Mouse (Mus musculus): ENCODE data around the gene Ccdc138. TPM values are rescaled to one million over a fixed set of nuclear protein-coding genes. Genes with fewer than 3 reads are reported as not detected.

The Ccdc138 gene
- polyA plus RNA-seq, 1 experiment from 2014 or later: 3.0 TPM

GRCm38 (mm10) chr10:58479954-58480490 lies 17.7 kb upstream of the Ccdc138 start:
- DNase-seq (ENCODE audit: low spot score) (no peak), ATAC-seq (no peak)
- H3K27ac ChIP-seq (ENCODE audit: low read length): no peak overlapping the region
- no peak overlapping the region for H3K4me2 ChIP-seq (replicated peaks; ENCODE audit: low read depth, low read length)
- H3K27me3 ChIP-seq (replicated peaks; ENCODE audit: insufficient read depth, low read length): no peaks in the 10 kb centered on the region
- no peaks in the 10 kb centered on the region for H3K9me3 ChIP-seq (ENCODE audit: low read length)
- H3K36me3 ChIP-seq (ENCODE audit: insufficient read depth, low read length): peaks cover 52% of the 10 kb centered on the region
- no peak overlapping the region for H3K9ac ChIP-seq (replicated peaks; ENCODE audit: low read depth)
- WGBS: 97% methylated on average over 4 of the region's 4 CpGs
- no peak overlapping the region for H3K4me3 ChIP-seq (ENCODE audit: low read depth, low read length)
- TF ChIP-seq CTCF (IDR thresholded peaks at IDR 0.05) (no peak), EP300 (IDR thresholded peaks at IDR 0.05) (no peak)
- H3K4me1 ChIP-seq (ENCODE audit: insufficient read depth, low read depth, low read length): no peaks in the 10 kb centered on the region

GRCm38 (mm10) chr10:58491031-58491430 lies 6.7 kb upstream of the Ccdc138 start:
- TF ChIP-seq CTCF (IDR thresholded peaks at IDR 0.05): no peak
- no peak for TF ChIP-seq EP300 (IDR thresholded peaks at IDR 0.05)
- Histone ChIP-seq H3K4me1 (ENCODE audit: insufficient read depth, low read depth, low read length) (no peaks in the 10 kb centered on the region), H3K4me3 (ENCODE audit: low read depth, low read length) (no peak overlapping the region), H3K9ac (replicated peaks; ENCODE audit: low read depth) (no peak overlapping the region), H3K27ac (ENCODE audit: low read length) (no peak overlapping the region), H3K27me3 (replicated peaks; ENCODE audit: insufficient read depth, low read length) (no peaks in the 10 kb centered on the region), H3K4me2 (replicated peaks; ENCODE audit: low read depth, low read length) (no peak overlapping the region), H3K36me3 (ENCODE audit: insufficient read depth, low read length) (peaks cover 23% of the 10 kb centered on the region; the same call in 1 of the 2 replicates), H3K9me3 (ENCODE audit: low read length) (no peaks in the 10 kb centered on the region)
- DNase-seq (ENCODE audit: low spot score) (no peak), ATAC-seq (no peak)
- WGBS: 86% methylated on average over 5 of the region's 5 CpGs

GRCm38 (mm10) chr10:58495637-58496036 lies 2.1 kb upstream of the Ccdc138 start:
- no peak for DNase-seq (ENCODE audit: low spot score)
- peak; percentile 39 for TF ChIP-seq CTCF (IDR thresholded peaks at IDR 0.05)
- no peak for TF ChIP-seq EP300 (IDR thresholded peaks at IDR 0.05)
- H3K27ac ChIP-seq (ENCODE audit: low read length): no peak overlapping the region
- no peak overlapping the region for H3K4me2 ChIP-seq (replicated peaks; ENCODE audit: low read depth, low read length)
- no peaks in the 10 kb centered on the region for H3K9me3 ChIP-seq (ENCODE audit: low read length)
- H3K27me3 ChIP-seq (replicated peaks; ENCODE audit: insufficient read depth, low read length): no peaks in the 10 kb centered on the region
- no peak for ATAC-seq
- peaks cover 2% of the 10 kb centered on the region; the same call in 1 of the 2 replicates for H3K4me1 ChIP-seq (ENCODE audit: insufficient read depth, low read depth, low read length)
- peaks cover 23% of the 10 kb centered on the region; the same call in 1 of the 2 replicates for H3K36me3 ChIP-seq (ENCODE audit: insufficient read depth, low read length)
- WGBS: 89% methylated on average over 2 of the region's 2 CpGs
- no peak overlapping the region for H3K9ac ChIP-seq (replicated peaks; ENCODE audit: low read depth)
- H3K4me3 ChIP-seq (ENCODE audit: low read depth, low read length): no peak overlapping the region

GRCm38 (mm10) chr10:58496732-58497131 lies 1.0 kb upstream of the Ccdc138 start:
- DNase-seq (ENCODE audit: low spot score): no peak
- H3K9me3 ChIP-seq (ENCODE audit: low read length): no peaks in the 10 kb centered on the region
- H3K9ac ChIP-seq (replicated peaks; ENCODE audit: low read depth): no peak overlapping the region
- H3K4me2 ChIP-seq (replicated peaks; ENCODE audit: low read depth, low read length): no peak overlapping the region
- H3K4me1 ChIP-seq (ENCODE audit: insufficient read depth, low read depth, low read length): peaks cover 2% of the 10 kb centered on the region; the same call in 1 of the 2 replicates
- H3K27ac ChIP-seq (ENCODE audit: low read length): no peak overlapping the region
- H3K4me3 ChIP-seq (ENCODE audit: low read depth, low read length): no peak overlapping the region
- H3K27me3 ChIP-seq (replicated peaks; ENCODE audit: insufficient read depth, low read length): no peaks in the 10 kb centered on the region
- TF ChIP-seq EP300 (IDR thresholded peaks at IDR 0.05) (no peak), CTCF (IDR thresholded peaks at IDR 0.05) (no peak)
- H3K36me3 ChIP-seq (ENCODE audit: insufficient read depth, low read length): peaks cover 14% of the 10 kb centered on the region; the same call in 1 of the 2 replicates
- no peak for ATAC-seq

GRCm38 (mm10) chr10:58498516-58498915 lies 768 bp downstream of the Ccdc138 start:
- 43% methylated on average over 2 of the region's 2 CpGs for WGBS
- ATAC-seq (no peak), DNase-seq (ENCODE audit: low spot score) (peak; percentile 35)
- Histone ChIP-seq H3K36me3 (ENCODE audit: insufficient read depth, low read length) (peaks cover 4% of the 10 kb centered on the region; the same call in 1 of the 2 replicates), H3K9ac (replicated peaks; ENCODE audit: low read depth) (no peak overlapping the region), H3K9me3 (ENCODE audit: low read length) (no peaks in the 10 kb centered on the region), H3K4me3 (ENCODE audit: low read depth, low read length) (peak overlapping the region; percentile 73), H3K27me3 (replicated peaks; ENCODE audit: insufficient read depth, low read length) (no peaks in the 10 kb centered on the region), H3K4me2 (replicated peaks; ENCODE audit: low read depth, low read length) (peak overlapping the region; percentile 54), H3K27ac (ENCODE audit: low read length) (no peak overlapping the region), H3K4me1 (ENCODE audit: insufficient read depth, low read depth, low read length) (peaks cover 2% of the 10 kb centered on the region; the same call in 1 of the 2 replicates)
- no peak for TF ChIP-seq EP300 (IDR thresholded peaks at IDR 0.05)
- TF ChIP-seq CTCF (IDR thresholded peaks at IDR 0.05): no peak

DNA sequence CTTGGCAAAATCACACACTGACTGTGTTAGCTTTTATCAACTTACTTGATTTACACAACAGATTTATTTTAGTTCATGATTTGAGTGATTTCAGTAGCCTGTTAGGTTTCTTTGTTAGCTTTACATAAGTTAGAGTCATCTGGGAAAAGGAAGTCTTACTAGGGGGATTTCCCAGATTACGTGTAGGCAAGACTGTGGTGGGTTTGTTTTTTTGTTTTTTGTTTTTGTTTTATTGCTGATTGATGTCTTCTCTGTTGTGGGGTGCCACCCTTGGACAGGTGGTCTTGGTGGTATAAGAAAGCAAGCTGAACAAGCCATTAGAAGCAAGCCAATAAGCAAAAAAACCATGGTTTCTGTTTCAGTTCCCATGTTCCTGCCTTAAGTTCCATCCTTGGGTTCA lies 31.6 kb downstream of the Ccdc138 start:
- no peak for TF ChIP-seq CTCF (IDR thresholded peaks at IDR 0.05)
- TF ChIP-seq EP300 (IDR thresholded peaks at IDR 0.05): no peak
- WGBS: 74% methylated on average over 1 of the region's 1 CpGs
- ATAC-seq (no peak), DNase-seq (ENCODE audit: low spot score) (no peak)
- Histone ChIP-seq H3K27me3 (replicated peaks; ENCODE audit: insufficient read depth, low read length) (no peaks in the 10 kb centered on the region), H3K36me3 (ENCODE audit: insufficient read depth, low read length) (no peaks in the 10 kb centered on the region), H3K9me3 (ENCODE audit: low read length) (no peaks in the 10 kb centered on the region), H3K9ac (replicated peaks; ENCODE audit: low read depth) (no peak overlapping the region), H3K4me3 (ENCODE audit: low read depth, low read length) (no peak overlapping the region), H3K27ac (ENCODE audit: low read length) (no peak overlapping the region), H3K4me1 (ENCODE audit: insufficient read depth, low read depth, low read length) (no peaks in the 10 kb centered on the region), H3K4me2 (replicated peaks; ENCODE audit: low read depth, low read length) (no peak overlapping the region)
